Mouse (Mus musculus) liver, embryonic 12.5 days (tissue): ENCODE data around the gene Zfp280c. TPM values are rescaled to one million over a fixed set of nuclear protein-coding genes. Genes with fewer than 3 reads are reported as not detected.

Experiments used
- microRNA-seq: library from miRNA; unstranded; fragments of <30 nt; microRNA quantifications from one replicate; pipeline ENCODE4, GENCODE M21; 2017
- polyA plus RNA-seq: library from polyadenylated mRNA; unstranded; fragments of >200 nt; fragmentation: Nextera tagmentation; extraction: Ambion mirVana; gene quantifications from 2 replicates; pipeline ENCODE4 v1.2.1, GENCODE M21; 2016

Zfp280c gene
- polyA plus RNA-seq, 1 experiment from 2014 or later, result 5.5 TPM

Small RNAs within 50 kb of the gene (microRNA-seq; reads per million reads assigned to microRNA genes)
- not detected for gene Gm27828

Other genes with a start within 250 kb of the Zfp280c start
- 4.0 and 4.3 TPM in 2 replicates for gene Elf4, start 131.4 kb downstream of the Zfp280c start, polyA plus RNA-seq
- 73.2 and 73.9 TPM in 2 replicates for gene Aifm1, start 80.9 kb downstream of the Zfp280c start, polyA plus RNA-seq
- gene Rab33a, start 75.2 kb downstream of the Zfp280c start, polyA plus RNA-seq, result 0.90 and 0.93 TPM in 2 replicates
- gene Slc25a14, start 28.9 kb upstream of the Zfp280c start, polyA plus RNA-seq, result 5.5 and 5.6 TPM in 2 replicates
- gene Gpr119, start 80.0 kb upstream of the Zfp280c start, polyA plus RNA-seq, result not detected in 2 replicates
- 16.7 and 18.2 TPM in 2 replicates for gene Rbmx2, start 100.5 kb upstream of the Zfp280c start, polyA plus RNA-seq